Mouse (Mus musculus): Measurements from ENCODE around the gene Cryzl2. TPM values are rescaled to one million over a fixed set of nuclear protein-coding genes. Genes with fewer than 3 reads are reported as not detected.

Cryzl2 gene
- total and polyA plus RNA-seq, 3 experiments: 8.4 to 15.2 (median 9.5) TPM

DNA sequence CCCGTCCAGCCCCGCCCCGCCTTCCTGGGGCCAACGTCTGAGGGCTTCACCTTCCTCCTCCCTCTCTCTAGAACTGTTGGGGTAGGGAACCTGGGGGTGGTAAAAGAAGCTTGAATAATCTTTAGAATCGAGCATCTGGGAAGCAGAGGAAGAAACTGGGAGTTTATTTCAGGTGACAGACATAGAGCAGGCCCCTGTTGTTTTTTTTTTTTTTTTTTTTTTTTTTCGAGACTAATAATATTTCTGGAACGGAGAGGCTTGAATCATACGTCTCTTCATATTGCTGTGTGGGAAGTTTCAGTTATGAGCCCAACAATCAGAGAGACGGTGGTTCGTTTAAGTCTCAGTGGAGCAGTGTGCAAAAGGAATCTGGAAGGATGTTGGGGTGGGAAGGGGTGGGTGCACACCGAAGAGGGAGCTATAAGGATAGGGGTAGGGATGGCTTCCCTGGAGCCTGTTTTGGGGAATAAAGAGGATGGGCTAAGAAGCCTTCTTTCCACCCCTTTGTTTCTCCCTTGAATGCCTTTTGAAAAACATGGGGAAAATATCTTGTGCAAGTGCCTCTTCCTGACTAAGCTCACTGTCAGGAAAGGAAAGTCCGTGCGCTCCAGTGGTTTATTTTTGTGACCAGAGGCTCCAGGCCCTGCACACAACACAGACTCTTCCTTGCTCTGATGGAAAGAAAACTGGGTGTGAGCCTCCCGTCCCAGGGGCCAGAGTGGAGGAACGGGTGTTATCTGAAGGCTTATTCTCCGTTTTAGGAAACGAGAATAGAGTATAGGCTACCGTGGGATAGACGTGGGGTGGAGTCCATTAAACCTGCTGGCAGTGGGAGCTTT, 14.4 kb upstream of the Cryzl2 start:
- TF ChIP-seq EP300 (IDR thresholded peaks at IDR 0.05; ENCODE audit: insufficient read depth, low read depth, low read length) (peak; percentile 59; the same call in 1 of the 2 replicates), POLR2A (IDR thresholded peaks at IDR 0.05; ENCODE audit: insufficient read depth, low read depth, low read length) (peak; percentile 56; the same call in 1 of the 2 replicates), CTCF (IDR thresholded peaks at IDR 0.05) (no peak)
- intact Hi-C loops (cut with DNase I): loop anchor here (1.0 kb wide), 1 partner anchor 26 kb away; no protein-coding TSS in a partner anchor
- H3K79me2 ChIP-seq (replicated peaks; ENCODE audit: control insufficient read depth, insufficient read depth, low read length): no peaks in the 10 kb centered on the region
- 9% methylated on average over 19 of the region's 19 CpGs for WGBS
- peak; percentile 53 to 58 for DNase-seq
- H3K27me3 ChIP-seq (ENCODE audit: control insufficient read depth, insufficient read depth, low read length): no peaks in the 10 kb centered on the region
- peaks cover 20% of the 10 kb centered on the region for H3K4me1 ChIP-seq (ENCODE audit: control insufficient read depth, insufficient read depth, low read length)
- H3K4me3 ChIP-seq: peak overlapping the region; percentile 11
- H3K27ac ChIP-seq: peak overlapping the region; percentile 95
- H3K36me3 ChIP-seq (ENCODE audit: control insufficient read depth, insufficient read depth, low read length): peaks cover 14% of the 10 kb centered on the region
- H3K9ac ChIP-seq (ENCODE audit: low read depth, low read length): peak overlapping the region; percentile 66

DNA sequence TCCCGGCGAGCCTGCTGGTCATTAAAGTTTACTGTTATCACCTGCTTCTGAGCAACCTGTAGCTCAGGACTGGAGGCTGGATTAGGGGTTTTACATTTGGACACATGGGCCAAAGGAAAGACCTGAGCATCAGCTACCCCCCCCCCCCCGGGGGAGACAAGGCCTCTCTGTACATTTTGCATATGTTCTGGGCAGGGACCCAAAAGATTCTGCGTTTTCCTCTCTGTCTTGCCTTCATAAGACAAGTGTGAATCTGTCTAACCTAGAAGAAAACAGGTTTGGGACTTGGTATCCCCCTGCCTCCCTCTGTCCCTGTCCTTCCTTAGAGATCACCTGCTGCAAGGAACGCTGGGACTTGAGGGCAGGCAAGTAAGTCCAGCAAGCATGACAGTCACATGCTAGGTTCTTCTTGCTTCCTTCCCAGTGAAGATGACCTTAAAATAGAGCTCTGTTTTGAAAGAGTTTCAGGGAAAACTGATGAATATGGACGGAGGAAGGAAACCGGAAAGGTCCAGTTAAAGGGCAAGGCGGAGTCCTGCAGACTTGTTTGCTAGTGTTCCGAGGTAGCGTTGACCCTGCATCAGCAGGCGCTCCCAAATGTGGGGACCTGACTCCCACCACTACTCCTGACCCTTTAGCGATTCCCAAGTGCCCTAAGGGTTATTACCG, 13.6 kb upstream of the Cryzl2 start:
- no peak for TF ChIP-seq CTCF (IDR thresholded peaks at IDR 0.05)
- TF ChIP-seq EP300 (IDR thresholded peaks at IDR 0.05; ENCODE audit: insufficient read depth, low read depth, low read length): no peak
- TF ChIP-seq POLR2A (IDR thresholded peaks at IDR 0.05; ENCODE audit: insufficient read depth, low read depth, low read length): no peak
- peak; percentile 42 to 56 for DNase-seq
- Histone ChIP-seq H3K27me3 (ENCODE audit: control insufficient read depth, insufficient read depth, low read length) (no peaks in the 10 kb centered on the region), H3K27ac (peak overlapping the region; percentile 95), H3K9ac (ENCODE audit: low read depth, low read length) (peak overlapping the region; percentile 66; the same call in 1 of the 2 replicates), H3K4me3 (peak overlapping the region; percentile 11), H3K79me2 (replicated peaks; ENCODE audit: control insufficient read depth, insufficient read depth, low read length) (no peaks in the 10 kb centered on the region), H3K36me3 (ENCODE audit: control insufficient read depth, insufficient read depth, low read length) (peaks cover 14% of the 10 kb centered on the region), H3K4me1 (ENCODE audit: control insufficient read depth, insufficient read depth, low read length) (peaks cover 26% of the 10 kb centered on the region)
- intact Hi-C loops (cut with DNase I): loop anchor here (5.0 kb wide), 2 partner anchors 93 to 157 kb away; no protein-coding TSS in a partner anchor
- 42% methylated on average over 13 of the region's 13 CpGs for WGBS

DNA sequence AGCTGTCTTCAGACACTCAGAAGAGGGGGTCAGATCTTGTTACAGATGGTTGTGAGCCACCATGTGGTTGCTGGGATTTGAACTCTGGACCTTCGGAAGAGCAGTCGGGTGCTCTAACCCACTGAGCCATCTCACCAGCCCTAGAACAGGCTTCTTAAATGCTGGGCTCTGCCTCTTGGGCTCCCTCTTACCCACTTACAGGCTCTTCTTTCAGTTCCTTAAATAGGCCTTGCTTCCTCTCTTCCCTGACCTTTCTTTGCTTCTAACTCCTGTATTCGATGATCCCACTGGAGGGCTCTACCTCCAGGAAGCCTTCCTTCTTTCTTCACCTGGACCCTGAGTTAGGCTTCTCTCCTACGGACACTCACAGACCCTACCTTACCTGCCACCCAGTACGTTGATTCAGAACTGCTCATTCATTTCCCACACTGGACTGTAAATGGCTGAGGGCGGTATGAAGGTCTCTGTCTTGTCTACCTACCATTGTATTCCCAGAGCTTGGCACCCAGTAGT, 12.9 kb upstream of the Cryzl2 start:
- Histone ChIP-seq H3K79me2 (replicated peaks; ENCODE audit: control insufficient read depth, insufficient read depth, low read length) (no peaks in the 10 kb centered on the region), H3K27ac (peak overlapping the region; percentile 95), H3K4me3 (no peak overlapping the region), H3K36me3 (ENCODE audit: control insufficient read depth, insufficient read depth, low read length) (peaks cover 14% of the 10 kb centered on the region), H3K9ac (ENCODE audit: low read depth, low read length) (no peak overlapping the region), H3K27me3 (ENCODE audit: control insufficient read depth, insufficient read depth, low read length) (no peaks in the 10 kb centered on the region), H3K4me1 (ENCODE audit: control insufficient read depth, insufficient read depth, low read length) (peaks cover 27% of the 10 kb centered on the region)
- WGBS: 82% methylated on average over 6 of the region's 6 CpGs
- DNase-seq: peak in 1 of 2 experiments; percentile 15
- no peak for TF ChIP-seq POLR2A (IDR thresholded peaks at IDR 0.05; ENCODE audit: insufficient read depth, low read depth, low read length)
- intact Hi-C loops (cut with DNase I): loop anchor here (5.0 kb wide), 2 partner anchors 92 to 158 kb away; no protein-coding TSS in a partner anchor

DNA sequence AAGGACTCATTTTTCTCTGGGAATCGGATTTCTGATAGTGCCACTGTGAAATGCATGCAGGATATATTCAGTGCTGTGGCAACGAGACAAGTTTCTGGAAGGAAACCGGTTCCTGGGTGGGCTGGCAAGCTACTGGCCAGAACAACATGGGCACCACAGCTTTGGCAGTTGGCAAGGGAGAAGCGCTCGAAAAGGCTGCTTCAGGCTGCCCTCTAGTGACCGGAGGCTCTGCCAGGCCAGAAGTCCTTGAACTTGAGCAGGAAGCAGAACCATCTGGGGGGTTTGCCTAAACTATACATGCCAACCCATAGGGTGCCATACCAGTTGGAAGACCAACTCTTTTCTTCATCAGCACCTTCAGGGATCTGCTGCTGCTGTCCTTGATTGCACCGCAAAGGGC, 12.1 kb upstream of the Cryzl2 start:
- Histone ChIP-seq H3K4me3 (no peak overlapping the region), H3K36me3 (ENCODE audit: control insufficient read depth, insufficient read depth, low read length) (peaks cover 19% of the 10 kb centered on the region), H3K4me1 (ENCODE audit: control insufficient read depth, insufficient read depth, low read length) (peaks cover 29% of the 10 kb centered on the region), H3K27ac (peak overlapping the region; percentile 95), H3K27me3 (ENCODE audit: control insufficient read depth, insufficient read depth, low read length) (no peaks in the 10 kb centered on the region), H3K79me2 (replicated peaks; ENCODE audit: control insufficient read depth, insufficient read depth, low read length) (no peaks in the 10 kb centered on the region), H3K9ac (ENCODE audit: low read depth, low read length) (no peak overlapping the region)
- intact Hi-C loops (cut with DNase I): loop anchor here (1.0 to 5.0 kb wide), 3 partner anchors 91 to 159 kb away; no protein-coding TSS in a partner anchor
- peak; percentile 83 for DNase-seq
- TF ChIP-seq POLR2A (IDR thresholded peaks at IDR 0.05; ENCODE audit: insufficient read depth, low read depth, low read length): no peak
- TF ChIP-seq EP300 (IDR thresholded peaks at IDR 0.05; ENCODE audit: insufficient read depth, low read depth, low read length): peak; percentile 73; the same call in 1 of the 2 replicates
- WGBS: 38% methylated on average over 7 of the region's 7 CpGs

DNA sequence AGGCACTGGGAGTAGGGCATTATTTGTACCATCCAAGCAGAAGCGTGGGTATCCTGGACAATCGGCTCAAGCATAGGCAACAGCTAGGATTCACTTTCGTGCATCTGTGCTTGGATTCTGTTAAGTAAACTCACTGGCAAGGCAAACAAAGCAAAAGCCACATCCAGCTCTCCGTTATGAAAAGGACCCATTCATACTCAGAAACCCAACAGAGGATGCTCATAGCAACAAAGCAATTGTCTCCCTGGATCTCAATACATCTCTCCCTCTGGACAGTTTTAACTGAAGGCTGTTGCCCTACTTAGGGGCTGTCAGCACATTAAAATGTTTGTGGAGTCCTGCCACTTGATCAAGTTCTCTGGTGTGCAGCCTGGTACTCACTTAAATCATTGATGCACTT, 11.2 kb upstream of the Cryzl2 start:
- Histone ChIP-seq H3K27ac (peak overlapping the region; percentile 93), H3K27me3 (ENCODE audit: control insufficient read depth, insufficient read depth, low read length) (no peaks in the 10 kb centered on the region), H3K36me3 (ENCODE audit: control insufficient read depth, insufficient read depth, low read length) (peaks cover 19% of the 10 kb centered on the region), H3K4me3 (no peak overlapping the region), H3K9ac (ENCODE audit: low read depth, low read length) (no peak overlapping the region), H3K4me1 (ENCODE audit: control insufficient read depth, insufficient read depth, low read length) (peaks cover 29% of the 10 kb centered on the region), H3K79me2 (replicated peaks; ENCODE audit: control insufficient read depth, insufficient read depth, low read length) (no peaks in the 10 kb centered on the region)
- TF ChIP-seq EP300 (IDR thresholded peaks at IDR 0.05; ENCODE audit: insufficient read depth, low read depth, low read length) (no peak), POLR2A (IDR thresholded peaks at IDR 0.05; ENCODE audit: insufficient read depth, low read depth, low read length) (no peak), CTCF (IDR thresholded peaks at IDR 0.05) (no peak)
- no peak for DNase-seq
- intact Hi-C loops (cut with DNase I): loop anchor here (5.0 kb wide), 2 partner anchors 90 to 160 kb away; no protein-coding TSS in a partner anchor
- 75% methylated on average over 4 of the region's 4 CpGs for WGBS
